Mouse (Mus musculus): ENCODE measurements around the gene 4933414I15Rik.
A peak's percentile ranks its signal among the peaks of the same experiment; 100 is the strongest.

4933414I15Rik gene

DNA sequence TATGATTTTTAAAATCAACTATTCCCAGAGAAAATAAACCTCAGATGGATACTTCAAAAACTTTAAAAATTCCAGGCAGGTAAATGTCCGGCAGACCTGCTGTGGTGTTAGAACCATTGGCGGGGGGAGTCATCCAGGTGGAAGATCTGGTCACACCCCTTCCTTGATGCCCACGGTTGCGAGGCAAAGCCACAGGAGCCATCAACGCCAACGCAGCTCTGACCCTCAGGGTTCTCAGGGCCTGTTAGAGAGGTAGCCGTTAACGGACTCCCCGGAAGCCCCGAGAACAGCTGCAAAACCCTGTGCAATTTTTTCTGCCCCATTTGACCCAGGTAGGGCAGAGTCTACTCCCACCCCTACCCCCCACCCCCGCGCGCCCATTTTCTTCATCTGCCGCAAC is at the start of gene 4933414I15Rik:
Gene 4933414I15Rik, minus strand, starts transcription at position 260 of the 400 bp plus-strand sequence.
- DNase-seq: no peak

DNA sequence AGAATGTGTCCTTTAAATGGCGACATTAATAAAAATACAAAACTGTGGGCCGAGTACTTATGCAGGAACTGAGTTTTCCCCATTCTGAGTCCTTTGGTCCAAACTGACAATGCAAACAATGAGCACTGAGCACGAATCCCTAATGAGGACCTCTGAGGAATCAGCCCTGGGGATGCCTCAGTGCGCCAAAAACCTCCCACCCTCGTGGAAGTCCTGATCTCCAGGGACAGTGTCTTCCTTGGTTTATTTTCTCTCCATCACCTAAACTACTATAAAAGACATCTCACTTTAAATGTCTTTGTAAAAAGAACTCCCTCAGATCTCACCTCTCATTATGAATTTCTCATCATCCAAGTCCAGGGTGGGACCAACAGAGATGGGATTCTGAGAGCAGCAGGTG is 38.1 kb upstream of the 4933414I15Rik start, which contains the start of gene Olfr1377:
Gene Olfr1377, plus strand, starts transcription at position 301 of the 400 bp plus-strand sequence.
- no peak for DNase-seq

DNA sequence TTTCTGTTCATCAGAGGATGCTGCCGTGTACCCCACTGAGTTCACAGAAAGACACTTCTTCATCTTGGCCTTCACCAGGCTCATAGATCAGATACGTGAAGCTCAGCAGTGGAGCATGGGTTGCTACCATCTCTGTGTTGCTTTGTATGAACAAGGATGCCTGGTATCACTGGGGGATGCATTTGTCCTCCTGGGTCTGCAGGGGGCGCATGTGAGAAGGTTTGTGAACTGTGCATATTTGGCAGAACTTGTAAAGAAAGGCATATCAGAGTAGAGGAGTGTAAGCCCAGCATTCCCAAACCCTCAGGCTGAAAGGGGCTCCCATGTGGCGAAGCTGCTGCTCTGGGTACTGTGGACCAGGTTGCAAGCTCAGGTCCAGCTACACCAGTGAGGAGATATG is 33.7 kb upstream of the 4933414I15Rik start:
- peak in 1 of 2 experiments; percentile 14 for DNase-seq

DNA sequence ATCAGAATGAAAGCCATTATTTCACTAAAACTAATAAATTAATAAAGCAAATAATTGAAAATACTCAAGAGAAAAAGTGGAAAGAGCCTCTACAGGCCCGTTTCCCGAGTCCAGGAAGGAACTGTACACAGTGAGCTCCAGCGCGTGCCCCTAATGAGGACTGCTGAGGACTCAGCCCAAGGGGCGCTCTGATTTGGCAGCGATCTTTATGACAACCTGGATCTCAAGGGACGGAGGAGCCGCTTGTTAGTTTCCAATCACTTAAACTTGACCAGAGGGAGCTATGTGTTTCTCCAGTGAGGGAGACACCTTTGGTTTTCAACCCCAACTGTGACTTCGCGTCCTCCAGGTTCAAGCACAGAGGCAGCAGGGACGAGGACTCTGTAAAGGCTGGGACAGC is 22.7 kb upstream of the 4933414I15Rik start, which contains the start of gene Olfr1378:
Gene Olfr1378, plus strand, starts transcription at position 301 of the 400 bp plus-strand sequence.
- no peak for DNase-seq

DNA sequence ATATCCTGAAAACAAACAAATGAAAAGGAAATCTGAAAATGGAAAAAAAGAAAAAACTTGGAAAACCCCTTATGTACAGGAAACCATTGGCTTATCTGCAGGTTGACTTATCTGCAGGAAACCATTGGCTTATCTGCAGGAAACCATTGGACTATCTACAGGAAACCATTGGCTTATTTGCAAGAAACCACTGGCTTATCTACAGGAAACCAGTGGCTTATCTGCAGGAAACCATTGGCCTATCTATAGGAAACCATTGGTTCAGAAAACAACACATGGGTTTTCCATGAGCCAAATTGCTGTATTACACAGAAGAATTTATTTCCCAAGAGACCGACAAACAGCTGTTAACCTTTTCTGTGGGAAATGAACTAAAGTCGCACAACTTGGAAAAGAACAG is 21.3 kb upstream of the 4933414I15Rik start:
- peak in 1 of 2 experiments; percentile 40 for DNase-seq

DNA sequence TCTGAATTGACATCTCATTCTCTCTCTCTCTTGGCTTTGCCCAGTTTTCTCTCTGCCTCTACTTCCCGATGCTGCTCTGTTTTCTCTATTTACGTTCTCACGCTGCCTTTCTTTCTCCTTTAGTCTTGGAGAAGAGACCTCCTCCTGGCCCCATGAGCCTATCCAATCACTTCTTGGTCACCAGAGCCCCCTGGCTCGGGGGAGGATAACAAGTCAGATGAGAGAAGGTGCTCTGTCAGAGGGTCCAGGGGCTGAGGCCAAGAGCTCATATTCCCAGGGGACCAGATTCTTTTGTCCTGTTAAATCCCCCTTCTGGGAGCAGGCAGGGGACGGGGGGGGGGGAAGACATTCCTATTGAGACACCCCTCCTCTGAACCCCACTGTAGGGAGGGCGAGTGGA is 10.1 kb upstream of the 4933414I15Rik start, which contains the start of gene Prop1:
Gene Prop1, minus strand, starts transcription at position 101 of the 400 bp plus-strand sequence.
- no peak for DNase-seq

DNA sequence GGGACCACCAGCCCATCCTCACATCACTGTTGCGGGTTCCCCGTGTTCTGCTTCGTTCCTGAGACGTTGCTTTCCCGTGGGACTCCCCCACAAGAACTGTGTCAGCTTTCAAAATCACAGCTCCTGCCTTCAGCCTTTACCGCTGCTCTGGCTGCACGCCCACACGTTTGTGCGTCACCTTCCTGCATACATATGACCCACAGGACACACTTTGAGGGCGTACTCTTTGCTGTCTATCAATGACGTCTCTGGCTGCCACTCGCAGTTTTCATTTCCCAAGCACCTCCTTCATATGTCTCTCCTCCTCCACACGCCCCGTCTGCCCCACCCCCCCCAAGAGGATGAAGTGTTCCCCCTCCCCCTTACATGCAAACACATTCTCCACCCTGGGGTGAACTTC is 8.7 kb upstream of the 4933414I15Rik start:
- DNase-seq: peak in 1 of 2 experiments; percentile 17

DNA sequence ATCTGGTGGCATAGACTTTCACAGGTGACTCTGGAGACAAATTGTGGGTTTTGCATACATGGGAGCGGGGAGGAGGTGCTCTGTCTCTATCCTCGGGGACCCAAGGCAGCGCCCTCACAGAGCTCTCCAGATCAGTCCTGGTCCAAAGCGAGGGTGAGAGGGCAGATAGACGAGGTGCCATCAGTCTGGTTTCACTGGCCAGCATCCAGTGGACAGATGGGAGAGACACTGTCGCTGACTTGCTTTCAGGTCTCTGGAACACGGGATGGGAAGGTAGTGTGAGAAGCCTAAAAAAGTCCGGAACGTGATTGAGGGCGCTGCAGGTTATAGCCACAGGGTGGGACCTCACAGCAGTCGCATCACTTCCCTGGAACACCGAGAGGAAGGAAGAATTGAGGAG is 1.2 kb downstream of the 4933414I15Rik start:
- no peak for DNase-seq

DNA sequence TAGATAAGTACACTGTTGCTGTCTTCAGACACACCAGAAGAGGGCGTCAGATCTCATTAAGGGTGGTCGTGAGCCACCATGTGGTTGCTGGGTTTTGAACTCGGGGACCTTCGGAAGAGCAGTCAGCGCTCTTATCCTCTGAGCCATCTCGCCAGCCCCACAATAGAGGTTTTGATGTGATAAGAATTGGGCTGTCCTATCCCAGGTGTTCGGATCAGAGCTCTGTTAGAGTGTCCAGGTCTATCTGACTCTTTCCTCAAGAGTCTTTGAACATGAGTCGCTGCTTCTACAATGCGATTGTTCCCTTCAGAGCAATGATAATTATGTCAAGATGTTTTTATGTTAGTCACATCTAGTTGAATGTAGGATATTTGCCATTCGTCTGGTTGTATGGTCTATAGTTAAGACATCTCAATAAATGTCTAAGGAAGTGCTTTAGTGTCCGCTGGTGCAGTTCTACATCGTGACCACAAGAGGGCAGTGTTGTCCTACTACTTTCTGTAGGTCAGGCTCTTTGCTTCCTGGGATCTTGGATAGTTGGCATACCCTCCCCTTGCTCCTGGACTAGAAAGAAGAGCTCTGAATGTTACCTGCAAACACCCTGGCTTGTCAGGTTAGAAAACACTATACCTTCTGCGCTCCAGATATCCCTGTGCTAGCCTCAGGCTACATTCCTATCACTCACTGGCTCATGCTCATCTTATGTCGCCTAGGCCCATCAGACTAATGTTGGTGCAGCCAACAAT is 3.8 kb downstream of the 4933414I15Rik start:
- DNase-seq: peak; percentile 32 to 49

DNA sequence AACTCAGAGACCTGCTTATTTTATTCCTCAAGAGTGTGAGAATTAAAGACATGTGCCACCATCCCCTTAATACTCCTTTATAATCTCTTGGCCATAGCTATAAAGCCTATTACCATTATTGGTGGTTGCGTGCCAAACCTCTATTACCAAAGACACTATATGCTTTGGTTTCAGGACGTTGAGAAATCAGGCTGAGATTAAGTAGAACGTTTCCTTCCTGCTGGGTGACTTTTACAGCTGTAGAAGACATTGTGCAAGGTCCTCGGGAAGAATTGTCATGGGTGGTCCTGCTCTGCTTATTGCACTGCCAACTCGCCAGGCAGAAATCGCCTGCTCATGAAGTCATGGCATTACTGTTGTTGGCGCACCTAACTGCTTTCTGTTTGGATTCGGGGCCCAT is 5.1 kb downstream of the 4933414I15Rik start:
- no peak for DNase-seq

DNA sequence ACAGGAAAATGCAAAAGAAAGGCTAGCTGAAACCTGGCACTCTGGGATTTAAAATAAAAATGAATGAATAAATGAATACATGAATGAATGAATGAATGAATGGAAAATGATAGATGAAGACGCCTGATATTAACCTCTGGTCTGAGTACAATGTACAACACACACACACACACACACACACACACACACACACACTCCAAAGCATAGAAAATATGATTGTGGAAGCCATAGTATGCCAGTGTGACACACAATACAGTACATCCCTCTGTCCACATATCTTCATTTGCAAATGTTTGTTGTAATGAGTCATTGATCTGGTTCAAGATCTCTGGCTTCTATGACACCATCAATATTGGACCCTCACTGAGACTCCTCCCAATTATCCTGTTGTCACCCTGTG is 11.5 kb downstream of the 4933414I15Rik start:
- no peak for DNase-seq

DNA sequence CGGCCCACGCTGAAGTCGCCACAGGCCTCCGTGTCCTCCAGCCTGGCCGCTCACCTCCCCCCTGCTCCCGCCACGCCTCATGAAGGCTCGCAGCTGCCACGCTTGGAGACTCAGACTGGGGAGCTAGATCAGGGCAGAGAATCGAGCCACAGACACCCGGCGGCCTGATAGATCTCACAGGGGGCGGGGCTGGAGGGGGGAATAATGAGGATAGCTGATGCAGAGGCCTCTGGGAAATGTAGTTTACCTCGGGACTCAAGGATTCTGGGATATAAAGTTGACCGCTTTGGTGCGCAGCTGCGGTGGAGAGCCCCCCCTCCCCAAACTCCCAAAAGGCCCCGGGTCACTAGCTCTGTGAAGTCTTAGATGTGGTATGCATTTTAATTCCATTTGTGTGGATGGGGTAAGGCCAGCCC is 12.1 kb downstream of the 4933414I15Rik start, which contains the start of gene Zfp354b:
Gene Zfp354b, minus strand, starts transcription at position 183 of the 416 bp plus-strand sequence.
- peak; percentile 91 to 93 for DNase-seq

DNA sequence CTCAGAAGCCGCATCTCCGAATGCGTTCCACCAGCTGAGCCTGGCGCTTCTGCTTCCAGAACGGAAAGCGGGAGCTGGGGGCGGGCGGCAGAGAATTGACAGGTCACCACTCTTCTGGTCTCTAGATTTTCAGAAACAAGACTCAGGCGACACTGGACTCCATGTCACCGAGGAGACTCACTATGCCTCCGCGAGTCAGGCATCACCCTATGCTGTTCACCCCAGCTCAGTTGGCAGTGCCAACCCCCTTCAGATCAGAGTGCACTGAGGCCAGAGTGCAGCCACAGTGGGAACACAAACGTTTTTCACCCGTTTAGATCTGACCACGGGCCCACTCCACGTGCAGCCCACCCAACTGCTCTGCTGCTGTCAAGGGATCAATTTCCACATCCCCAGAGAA is 12.5 kb downstream of the 4933414I15Rik start:
- peak; percentile 42 to 60 for DNase-seq

DNA sequence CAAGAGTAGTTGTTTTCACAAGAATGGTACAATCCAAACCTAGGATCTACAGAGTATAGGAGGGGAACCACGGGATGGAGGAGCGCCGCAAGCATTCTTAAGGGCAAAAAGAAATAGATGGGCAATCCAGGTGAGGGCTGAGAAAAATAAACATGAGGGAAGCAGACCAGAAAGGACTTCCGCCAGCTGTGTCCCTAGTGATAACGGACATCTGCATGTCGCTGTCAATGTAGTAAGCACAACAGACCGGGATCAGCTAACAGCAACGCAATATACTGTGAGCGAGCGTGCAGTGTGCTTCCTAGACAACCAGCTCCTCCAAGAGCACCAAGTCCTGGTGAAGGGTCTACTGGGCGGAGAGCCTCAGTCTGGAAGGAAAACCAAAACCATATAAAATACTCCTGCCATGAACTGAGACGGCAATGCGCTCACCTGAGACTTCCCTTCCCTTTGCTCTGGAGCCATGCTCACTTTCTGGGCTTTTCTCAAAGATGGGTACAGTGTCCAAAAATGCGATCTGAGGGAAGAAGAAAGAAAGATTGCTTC is 13.0 kb downstream of the 4933414I15Rik start:
- no peak for DNase-seq

DNA sequence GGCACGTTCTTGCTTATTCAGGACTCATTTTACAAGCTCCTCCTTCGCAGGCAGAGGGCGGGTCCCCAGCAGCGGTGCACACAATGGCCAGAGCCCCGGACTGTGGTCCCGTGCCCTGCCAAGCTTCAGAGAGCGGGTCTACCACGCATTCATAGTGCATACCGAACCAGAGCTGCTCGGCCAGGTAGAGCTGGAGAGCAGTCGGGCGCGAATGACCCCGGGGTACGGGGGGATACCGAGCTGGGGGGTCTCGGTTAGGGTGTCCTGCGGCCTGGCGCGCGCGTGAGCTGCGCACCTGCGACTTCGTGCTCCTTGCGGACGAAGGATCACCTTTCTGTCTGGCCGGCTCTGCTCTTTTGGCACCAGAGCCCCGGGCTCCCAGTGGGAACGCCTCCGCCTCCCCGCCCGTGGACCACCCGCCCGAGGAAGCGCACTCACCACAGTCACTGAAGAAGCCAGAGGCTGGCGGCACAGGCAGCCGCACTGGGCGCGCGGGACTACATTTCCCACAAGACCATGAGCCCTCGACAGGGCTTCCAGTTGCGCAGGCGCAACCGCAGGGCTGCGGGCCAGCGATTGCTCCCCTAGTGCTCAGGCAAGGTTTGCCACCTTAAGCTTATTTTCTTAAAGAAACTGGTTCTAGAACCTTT is 27.8 kb downstream of the 4933414I15Rik start, which contains the start of gene Zfp2:
Gene Zfp2, minus strand, starts transcription at position 495 of the 650 bp plus-strand sequence.
- DNase-seq: peak; percentile 94 to 95

DNA sequence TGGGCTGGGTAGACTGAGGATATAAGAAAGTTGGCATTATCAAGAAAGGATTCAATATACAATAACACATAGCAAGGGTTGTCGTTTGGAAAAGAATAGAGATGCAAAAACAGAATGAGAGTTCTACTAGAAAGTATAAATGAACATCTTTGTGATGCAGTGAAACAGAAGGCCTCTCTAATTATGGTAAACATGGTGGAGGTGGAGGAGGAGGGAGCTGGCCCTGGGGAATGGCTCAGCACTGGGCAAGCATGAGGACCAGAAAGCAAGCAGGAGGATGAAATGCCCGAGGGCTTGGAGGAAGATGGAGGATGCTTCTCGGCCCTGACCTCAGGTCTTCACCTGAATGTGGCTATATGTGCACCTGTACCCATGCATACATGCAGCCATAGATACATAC is 29.1 kb downstream of the 4933414I15Rik start:
- no peak for DNase-seq

DNA sequence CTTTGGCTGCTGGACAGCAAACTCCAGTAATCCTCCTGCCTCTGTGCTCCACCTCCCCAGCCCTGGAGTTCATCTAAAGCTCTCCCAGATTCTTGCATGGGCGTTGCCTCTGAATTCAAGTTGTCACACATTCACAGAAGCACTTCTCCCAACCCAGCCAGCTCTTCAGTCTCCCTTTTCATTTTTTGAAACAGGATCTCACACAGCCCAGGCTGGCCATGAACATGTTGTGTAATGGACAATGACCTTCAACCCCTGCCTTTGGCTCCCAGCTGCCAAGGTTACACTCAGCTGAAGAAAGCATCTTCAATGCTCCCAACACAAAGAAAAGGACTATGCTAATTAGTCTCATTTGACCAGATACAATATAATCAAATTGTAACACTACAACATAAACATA is 30.3 kb downstream of the 4933414I15Rik start:
- peak; percentile 2 to 24 for DNase-seq

DNA sequence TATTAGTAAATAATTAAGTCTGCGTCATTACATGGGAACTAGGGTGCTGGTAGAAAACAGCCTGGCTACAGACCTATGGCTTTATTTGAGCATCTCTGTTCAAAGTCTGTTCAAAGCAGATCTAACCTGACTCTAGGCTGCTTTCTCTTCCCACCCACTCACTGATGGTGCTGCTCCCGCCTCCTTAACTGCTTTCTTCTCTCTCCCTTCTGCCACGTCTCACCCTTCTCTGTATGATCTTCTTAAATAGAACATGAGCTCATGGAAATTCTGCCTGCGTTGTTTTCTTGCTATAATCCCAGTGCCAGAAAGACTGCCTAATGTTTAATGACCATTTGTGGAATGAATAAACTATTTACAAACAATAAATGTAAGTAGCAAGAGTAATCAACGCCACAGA is 35.4 kb downstream of the 4933414I15Rik start:
- no peak for DNase-seq

DNA sequence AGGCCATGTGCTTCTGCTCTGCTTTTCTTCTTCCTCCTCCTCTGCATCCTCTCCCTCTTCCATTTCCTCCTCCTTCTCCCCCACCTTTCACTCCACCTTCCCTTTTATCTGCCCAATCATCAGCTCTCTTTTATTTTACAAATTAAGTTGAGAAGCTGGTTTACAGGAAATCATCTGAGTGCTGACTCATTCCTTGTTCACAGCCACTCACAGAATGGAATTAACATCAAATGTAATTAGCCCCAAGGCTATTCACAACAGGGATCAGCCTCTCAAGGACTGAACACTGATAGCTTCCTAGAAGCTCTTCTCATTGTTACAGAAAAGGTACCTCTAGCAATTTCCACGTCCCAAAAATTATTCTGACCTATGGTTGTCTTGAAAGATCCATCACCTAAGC is 46.2 kb downstream of the 4933414I15Rik start:
- DNase-seq: no peak

DNA sequence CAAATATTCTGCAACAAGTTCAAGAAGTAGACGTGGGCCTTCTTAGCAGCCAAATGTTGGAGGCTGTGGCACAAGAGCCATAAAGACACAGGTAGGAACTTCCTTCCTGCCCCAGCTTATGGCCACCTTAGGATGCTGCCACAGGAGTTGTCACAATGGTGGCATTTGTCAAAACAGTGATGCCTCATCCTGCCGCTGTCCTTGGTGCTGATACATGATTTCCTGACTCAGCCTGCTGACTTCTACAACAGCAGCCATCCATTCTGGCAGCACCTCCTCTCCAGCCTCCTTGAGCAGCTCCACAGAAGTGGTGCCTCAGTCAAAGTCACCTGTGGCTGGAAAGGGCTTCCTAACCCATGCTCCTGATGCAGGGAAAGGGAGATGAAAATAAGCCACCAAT is 51.1 kb downstream of the 4933414I15Rik start:
- peak in 1 of 2 experiments; percentile 19 for DNase-seq

Data from kidney, postnatal 36 days (tissue).